Mouse (Mus musculus) stomach, postnatal 0 days (tissue): Measurements from ENCODE around the gene Acox2.

Source experiments
- CTCF ChIP-seq: IDR thresholded peaks from 2 replicates; pipeline ENCODE4 v1.5.1; 2016; ENCODE audit warnings: antibody characterized with exemption, low read depth, mild to moderate bottlenecking, moderate library complexity
- EP300 ChIP-seq: optimal IDR thresholded peaks from 2 replicates; pipeline ENCODE3; 2016; ENCODE audit warnings: antibody characterized with exemption

- no peak for TF ChIP-seq CTCF
- TF ChIP-seq EP300 = no peak
Observed at GRCm38 (mm10) chr14:8243136-8243888, 15.8 kb downstream of the Acox2 start.
